Mouse (Mus musculus): Measurements from ENCODE around the gene Inha.

Inha gene

DNA sequence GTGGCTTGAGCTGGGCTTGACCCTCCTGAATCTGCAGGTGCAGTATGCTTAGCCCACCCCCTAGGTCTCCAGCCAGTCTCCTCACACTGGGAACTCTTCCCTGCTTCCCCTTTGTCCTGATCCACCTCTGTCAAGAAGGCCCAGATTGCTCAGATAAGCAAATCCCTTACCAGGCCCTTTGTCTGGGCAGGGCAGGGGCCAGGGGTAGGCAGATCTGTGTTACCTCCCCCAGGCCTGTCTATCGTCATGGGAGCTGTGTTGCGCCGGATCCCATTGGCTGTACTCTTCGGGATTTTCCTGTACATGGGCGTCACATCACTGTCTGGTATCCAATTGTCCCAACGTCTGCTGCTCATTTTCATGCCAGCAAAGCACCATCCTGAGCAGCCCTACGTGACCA lies 50.2 kb downstream of the Inha start:
- no peak for DNase-seq (ENCODE audit: low spot score in 2 of 2)

DNA sequence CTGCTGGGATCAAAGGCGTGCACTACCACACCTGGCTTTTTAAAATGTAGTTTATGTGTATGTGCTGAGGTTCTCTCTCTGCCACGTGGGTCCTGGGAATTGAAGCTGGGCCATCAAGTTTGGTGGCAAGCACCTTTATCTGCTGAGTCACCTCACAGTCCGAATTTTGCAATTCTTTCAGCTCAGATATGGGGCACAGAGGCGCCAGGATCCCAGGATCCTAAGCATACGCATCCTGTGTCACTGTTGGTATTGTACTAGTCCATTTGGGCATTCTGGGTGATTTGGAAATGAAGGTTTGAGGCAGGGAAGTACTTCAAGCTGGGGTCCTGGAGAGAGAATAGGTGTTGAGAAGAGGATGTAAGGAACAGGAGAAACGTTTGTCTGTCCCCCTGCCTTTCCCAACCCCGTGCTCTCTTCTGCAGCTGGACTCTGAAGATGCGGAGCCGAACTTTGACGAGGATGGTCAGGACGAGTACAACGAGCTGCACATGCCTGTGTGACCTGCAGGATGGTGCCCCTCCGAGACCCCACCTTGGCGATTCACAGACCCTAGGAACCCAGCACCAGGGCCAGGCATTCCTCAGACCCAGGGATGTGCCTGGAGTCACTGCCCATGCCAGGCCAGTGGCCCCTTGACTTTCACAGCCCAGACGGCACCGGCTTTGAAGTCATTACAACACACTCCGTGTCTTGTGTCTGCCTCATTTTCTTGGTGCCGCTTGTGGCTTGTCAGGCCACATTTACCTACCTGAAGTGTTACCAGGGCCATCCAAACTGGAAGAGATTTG lies 51.7 kb downstream of the Inha start:
- no peak for DNase-seq (ENCODE audit: low spot score in 2 of 2)

DNA sequence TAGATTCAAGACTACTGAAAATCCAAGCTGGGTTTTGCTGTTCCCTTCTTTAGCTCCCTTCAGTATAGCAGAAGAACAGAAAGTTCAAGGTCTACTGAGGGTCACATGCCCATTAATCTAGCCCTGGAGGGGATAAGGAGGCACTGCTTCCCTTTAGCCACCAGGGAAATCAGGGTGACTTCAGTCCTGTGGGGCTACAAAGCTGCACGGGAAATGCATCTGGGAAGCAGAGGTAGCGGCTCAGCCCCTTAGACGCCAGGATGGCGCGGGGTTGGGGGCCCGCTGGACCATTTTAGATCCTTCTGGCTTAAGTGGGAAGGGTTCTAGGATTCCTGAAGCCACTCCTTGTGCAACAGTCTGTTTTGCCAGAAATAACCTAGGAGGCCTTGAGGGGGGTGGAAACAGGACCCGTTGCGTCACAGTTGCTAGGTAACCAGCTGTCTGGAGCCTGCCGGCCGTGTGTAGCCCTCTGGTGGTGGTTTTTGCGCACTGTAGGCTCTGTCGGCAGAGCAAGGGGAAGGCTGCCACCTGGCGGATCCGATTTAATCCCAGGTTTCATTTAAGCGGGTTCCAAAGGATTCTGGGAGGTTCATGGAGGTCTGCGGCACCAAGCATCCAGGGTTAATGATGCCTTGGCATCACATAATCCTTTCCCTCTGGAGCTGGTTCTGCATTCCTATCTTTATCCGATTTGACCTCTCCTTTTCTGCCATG lies 52.5 kb downstream of the Inha start:
- DNase-seq (ENCODE audit: low spot score in 2 of 2), result peak; percentile 92 to 95

All from frontal cortex, postnatal 14 days (tissue).